Mouse (Mus musculus) gastrocnemius, postnatal 25 days (tissue): ENCODE results near the gene Cntnap5b. TPM values are rescaled to one million over a fixed set of nuclear protein-coding genes. Genes with fewer than 3 reads are reported as not detected.

ENCODE experiments used
- DNase-seq: peaks from one replicate; pipeline ENCODE4 v3.0.0; 2022
- total RNA-seq, 2 experiments: library from RNA; stranded (reverse); gene quantifications; 1 replicate in 1 of 2; 2 replicates in 1 of 2; pipeline ENCODE4 v1.2.3; 2021

Gene Cntnap5b
- total RNA-seq, 2 experiments from 2014 or later, result 0.11 to 0.13 TPM

- DNase-seq, result no peak
Observed at GRCm38 (mm10) chr1:100171566-100171965, 399.0 kb downstream of the Cntnap5b start.

- no peak for DNase-seq
Observed at GRCm38 (mm10) chr1:100180050-100180449, 407.5 kb downstream of the Cntnap5b start.

GRCm38 (mm10) chr1:100231980-100232608 is 459.5 kb downstream of the Cntnap5b start:
- DNase-seq, result no peak

GRCm38 (mm10) chr1:100251964-100252363 is 479.4 kb downstream of the Cntnap5b start:
- DNase-seq, result no peak

- no peak for DNase-seq
Observed at GRCm38 (mm10) chr1:100310687-100311086, 538.1 kb downstream of the Cntnap5b start.

- no peak for DNase-seq
Observed at GRCm38 (mm10) chr1:100331066-100331465, 558.5 kb downstream of the Cntnap5b start.

GRCm38 (mm10) chr1:100369415-100370113 is 597.0 kb downstream of the Cntnap5b start:
- no peak for DNase-seq

- DNase-seq, result no peak
Observed at GRCm38 (mm10) chr1:100386252-100386651, 613.7 kb downstream of the Cntnap5b start.

- no peak for DNase-seq
Observed at GRCm38 (mm10) chr1:100394034-100394433, 621.5 kb downstream of the Cntnap5b start.

- DNase-seq, result no peak
Observed at GRCm38 (mm10) chr1:100416658-100417224, 644.2 kb downstream of the Cntnap5b start.

- DNase-seq, result no peak
Observed at GRCm38 (mm10) chr1:100430038-100430774, 657.6 kb downstream of the Cntnap5b start.

GRCm38 (mm10) chr1:100463877-100464276 is 691.3 kb downstream of the Cntnap5b start:
- DNase-seq, result no peak

GRCm38 (mm10) chr1:100465226-100465625 is 692.7 kb downstream of the Cntnap5b start:
- no peak for DNase-seq

GRCm38 (mm10) chr1:100467595-100467994 is 695.0 kb downstream of the Cntnap5b start:
- DNase-seq, result no peak

- no peak for DNase-seq
Observed at GRCm38 (mm10) chr1:100509866-100510265, 737.3 kb downstream of the Cntnap5b start.
